Mouse (Mus musculus): ENCODE measurements around the gene Trmt2a.

DNA sequence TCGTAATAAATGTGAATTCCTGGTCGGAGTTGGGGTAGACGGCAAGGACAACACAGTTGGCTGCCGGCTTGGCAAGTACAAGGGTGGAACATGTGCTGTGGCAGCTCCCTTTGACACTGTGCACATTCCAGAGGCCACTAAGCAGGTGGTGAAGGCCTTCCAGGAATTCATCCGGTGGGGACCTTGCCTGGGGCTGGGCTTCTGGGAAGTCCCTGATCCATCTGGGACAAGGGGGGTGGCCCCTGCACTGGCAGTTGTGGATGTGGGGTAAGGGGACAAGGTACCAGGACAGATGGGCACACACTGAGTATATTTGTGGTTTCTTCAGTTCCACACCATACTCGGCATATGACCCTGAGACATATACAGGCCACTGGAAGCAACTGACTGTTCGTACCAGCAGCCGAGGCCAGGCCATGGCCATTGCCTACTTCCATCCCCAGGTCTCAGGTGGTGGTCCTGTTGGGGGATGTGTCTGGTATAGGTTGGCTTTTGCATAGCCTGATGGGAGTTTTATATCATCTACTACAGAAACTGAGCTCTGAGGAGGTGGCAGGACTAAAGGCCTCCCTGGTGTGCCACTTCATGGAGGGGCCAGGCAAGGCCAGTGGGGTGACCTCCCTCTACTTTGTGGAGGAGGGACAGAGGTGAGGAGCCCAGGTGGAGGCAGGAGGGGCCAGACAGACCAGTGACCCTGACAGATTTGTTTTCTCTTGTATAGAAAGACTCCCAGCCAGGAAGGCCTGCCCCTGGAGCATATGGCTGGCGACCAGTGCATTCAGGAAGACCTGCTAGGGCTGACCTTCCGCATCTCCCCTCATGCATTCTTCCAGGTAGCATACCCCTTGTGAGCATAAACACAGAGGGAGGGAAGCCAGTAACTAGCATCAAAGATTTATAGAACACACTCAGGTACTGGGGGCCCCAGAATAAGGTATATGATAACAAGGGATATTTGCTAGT is 2.6 kb downstream of the Trmt2a start:
- TF ChIP-seq CTCF (IDR thresholded peaks at IDR 0.05; ENCODE audit: low read depth, low read length) = no peak
- no peak for TF ChIP-seq TAL1 (conservative IDR thresholded peaks at IDR 0.05; ENCODE audit: low read depth, low read length)
- 0 out of 2 replicates have a peak, but pooled peaks have one; percentile 33 for TF ChIP-seq POLR2AphosphoS5 (IDR thresholded peaks at IDR 0.05; ENCODE audit: insufficient replicate concordance, low read depth, low read length)

Measured in G1E (cell line).